Mouse (Mus musculus): Measurements from ENCODE around the gene Golga3.

Gene Golga3

DNA sequence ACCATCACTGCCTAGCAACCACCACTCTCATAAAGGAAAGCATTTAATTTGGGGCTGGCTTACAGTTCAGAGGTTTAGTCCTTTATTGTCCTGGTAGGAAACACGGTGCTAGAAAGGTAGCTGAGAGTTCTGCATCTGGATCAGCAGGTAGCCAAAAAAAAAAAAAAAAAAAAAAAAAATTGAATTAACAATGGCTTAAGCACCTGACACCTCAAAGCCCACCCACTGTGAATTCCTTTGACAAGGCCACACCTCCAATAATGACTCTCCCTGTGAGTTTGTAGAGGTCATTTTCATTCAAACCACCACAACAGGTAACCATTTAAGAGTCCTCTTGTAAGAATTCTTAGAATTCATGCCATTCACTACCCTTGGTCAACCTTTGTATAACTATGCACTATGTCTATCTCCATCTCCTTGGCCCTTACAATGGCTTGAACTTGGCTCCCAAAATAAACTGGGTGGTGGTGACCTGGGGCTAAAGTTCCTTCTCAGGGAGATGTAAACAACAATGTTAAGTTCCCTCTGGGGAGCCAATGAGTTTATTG is 50.9 kb downstream of the Golga3 start:
- in situ Hi-C loops (cut with MboI; ENCODE audit: unreplicated experiment in 2 of 2) = no loop called here

GRCm38 (mm10) chr5:110230401-110230779 is 53.9 kb downstream of the Golga3 start:
- in situ Hi-C loops (cut with MboI; ENCODE audit: unreplicated experiment in 2 of 2) = no loop called here

GRCm38 (mm10) chr5:110230780-110231461 is 54.4 kb downstream of the Golga3 start, which contains the start of gene Ankle2:
Gene Ankle2 (plus strand): TSS chr5:110231004.
- in situ Hi-C loops (cut with MboI; ENCODE audit: unreplicated experiment in 2 of 2) = no loop called here

DNA sequence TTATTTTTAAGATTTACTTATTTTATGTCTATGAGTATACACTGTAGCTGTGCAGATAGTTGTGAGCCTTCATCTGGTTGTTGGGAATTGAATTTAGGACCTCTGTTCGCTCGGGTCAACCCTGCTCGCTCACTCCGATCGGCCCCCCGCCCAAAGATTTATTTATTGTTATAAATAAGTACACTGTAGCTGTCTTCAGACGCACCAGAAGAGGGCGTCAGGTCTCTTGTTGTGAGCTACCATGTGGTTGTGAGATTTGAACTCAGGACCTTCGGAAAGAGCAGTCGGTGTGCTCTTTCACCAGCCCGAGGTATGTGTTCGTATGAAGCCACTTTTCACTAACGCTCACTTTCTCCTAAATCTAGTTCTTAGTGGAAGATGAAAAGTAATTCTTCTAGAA is 55.1 kb downstream of the Golga3 start:
- in situ Hi-C loops (cut with MboI; ENCODE audit: unreplicated experiment in 2 of 2) = no loop called here

DNA sequence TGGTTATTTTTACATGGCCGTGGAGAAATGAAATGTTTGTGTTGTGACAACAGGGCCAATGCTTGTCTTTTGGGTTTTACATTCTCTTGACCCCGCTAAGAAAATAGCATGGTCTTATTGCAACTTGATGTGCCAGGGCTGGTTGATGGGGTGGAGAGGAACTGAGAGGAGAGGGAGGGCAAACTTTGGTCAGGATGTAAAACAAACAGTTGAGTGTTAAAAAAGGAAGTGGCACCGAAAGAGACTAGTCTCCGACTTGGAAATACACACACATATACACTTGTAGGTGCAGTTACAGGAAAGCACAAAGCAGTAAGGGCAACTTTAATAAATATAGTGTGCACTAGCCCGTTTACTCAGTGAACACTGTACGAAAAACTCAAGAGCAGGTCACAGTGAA is 55.8 kb downstream of the Golga3 start:
- in situ Hi-C loops (cut with MboI; ENCODE audit: unreplicated experiment in 2 of 2) = no loop called here

DNA sequence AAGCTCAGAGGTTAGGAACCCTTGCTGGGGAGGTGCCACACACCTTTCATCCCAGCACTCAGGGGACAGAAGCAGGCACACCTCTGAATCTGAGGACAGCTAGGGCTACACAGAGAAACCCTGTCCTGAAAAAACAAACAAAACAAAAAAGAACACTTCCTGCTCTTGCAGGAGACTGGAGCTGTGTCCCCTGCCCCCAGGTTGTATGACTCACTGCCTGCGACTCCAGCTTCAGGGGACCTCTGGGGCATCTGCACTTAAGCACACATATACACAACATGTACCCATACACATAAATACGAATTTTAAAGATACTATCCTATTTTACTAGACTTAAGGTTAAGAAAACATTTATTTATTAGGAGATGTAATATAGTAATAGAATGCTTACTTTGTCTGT is 67.6 kb downstream of the Golga3 start:
- in situ Hi-C loops (cut with MboI; ENCODE audit: unreplicated experiment in 2 of 2) = no loop called here

GRCm38 (mm10) chr5:110266941-110267340 is 90.4 kb downstream of the Golga3 start:
- in situ Hi-C loops (cut with MboI; ENCODE audit: unreplicated experiment in 2 of 2) = no loop called here

- in situ Hi-C loops (cut with MboI; ENCODE audit: unreplicated experiment in 2 of 2) = loop anchor here (5.0 to 10.0 kb wide), 2 partner anchors 665 to 667 kb away; no protein-coding TSS in a partner anchor
These were observed 92.9 kb downstream of the Golga3 start, which contains the start of gene Pgam5 for GRCm38 (mm10) chr5:110269141-110270101. Gene Pgam5 (minus strand): TSS chr5:110269913.

- in situ Hi-C loops (cut with MboI; ENCODE audit: unreplicated experiment in 2 of 2) = loop anchor here (5.0 to 10.0 kb wide), 2 partner anchors 665 to 668 kb away; no protein-coding TSS in a partner anchor
These were observed 93.7 kb downstream of the Golga3 start for GRCm38 (mm10) chr5:110270242-110270641.

- in situ Hi-C loops (cut with MboI; ENCODE audit: unreplicated experiment in 2 of 2) = loop anchor here (5.0 to 10.0 kb wide), 2 partner anchors 669 to 672 kb away; no protein-coding TSS in a partner anchor
These were observed 97.6 kb downstream of the Golga3 start for GRCm38 (mm10) chr5:110274147-110274546.

DNA sequence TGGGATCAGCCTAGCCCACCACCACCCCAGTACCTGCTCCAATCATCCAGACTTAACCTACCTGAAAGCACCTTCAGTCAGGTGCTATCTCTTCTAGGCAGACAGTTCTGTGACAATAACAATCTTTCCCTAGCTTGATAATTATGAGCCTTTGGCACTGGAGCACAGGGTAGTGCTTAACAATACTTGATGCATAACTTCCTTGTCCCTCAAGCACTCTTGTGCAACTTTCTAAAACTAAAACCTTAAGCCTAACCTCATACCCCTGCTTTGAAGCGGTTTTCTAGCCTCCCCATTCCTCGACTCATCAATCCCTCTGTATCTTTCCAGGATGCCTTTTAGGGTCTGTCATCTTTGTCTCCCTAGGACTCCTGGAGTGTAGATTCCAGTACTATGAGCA is 98.3 kb downstream of the Golga3 start:
- in situ Hi-C loops (cut with MboI; ENCODE audit: unreplicated experiment in 2 of 2) = loop anchor here (5.0 to 10.0 kb wide), 2 partner anchors 670 to 673 kb away; no protein-coding TSS in a partner anchor

All from v-Abl transformed pro-B cells (cell line).